Mouse (Mus musculus) heart, embryonic 15.5 days (tissue): ENCODE measurements around the gene Ensa. TPM values are rescaled to one million over a fixed set of nuclear protein-coding genes. Genes with fewer than 3 reads are reported as not detected.

ENCODE experiments used
- polyA plus RNA-seq: library from polyadenylated mRNA; unstranded; fragments of >200 nt; fragmentation: Nextera tagmentation; extraction: Ambion mirVana; gene quantifications from 2 replicates; pipeline ENCODE4 v1.2.1, GENCODE M21; 2015

The Ensa gene
- polyA plus RNA-seq, 1 experiment from 2014 or later: 45.8 TPM

Other genes with a start within 250 kb of the Ensa start
- not detected in 2 replicates for gene 4930558C23Rik, start 222.2 kb upstream of the Ensa start, polyA plus RNA-seq
- 30.4 and 33.2 TPM in 2 replicates for gene Arnt, start 190.6 kb upstream of the Ensa start, polyA plus RNA-seq
- 15.9 and 18.1 TPM in 2 replicates for gene Ctsk, start 125.7 kb upstream of the Ensa start, polyA plus RNA-seq
- gene Ctss, start 98.2 kb upstream of the Ensa start, polyA plus RNA-seq: 17.3 and 31.6 TPM in 2 replicates
- gene Hormad1, start 65.3 kb upstream of the Ensa start, polyA plus RNA-seq: not detected in 2 replicates
- gene Golph3l, start 36.1 kb upstream of the Ensa start, polyA plus RNA-seq: 23.1 and 26.5 TPM in 2 replicates
- gene Mcl1, start 33.8 kb downstream of the Ensa start, polyA plus RNA-seq: 38.4 and 45.4 TPM in 2 replicates
- gene Adamtsl4, start 62.9 kb downstream of the Ensa start, polyA plus RNA-seq: 6.9 and 10.6 TPM in 2 replicates
- gene Ecm1, start 114.6 kb downstream of the Ensa start, polyA plus RNA-seq: 56.3 and 60.6 TPM in 2 replicates
- 31.3 and 42.4 TPM in 2 replicates for gene Tars2, start 135.2 kb downstream of the Ensa start, polyA plus RNA-seq
- gene Rprd2, start 193.9 kb downstream of the Ensa start, polyA plus RNA-seq: 17.6 and 19.6 TPM in 2 replicates
- gene Prpf3, start 230.9 kb downstream of the Ensa start, polyA plus RNA-seq: 27.5 and 31.0 TPM in 2 replicates
- 323 and 434 TPM in 2 replicates for gene Mrps21, start 246.5 kb downstream of the Ensa start, polyA plus RNA-seq